Mouse (Mus musculus) heart, postnatal 0 days (tissue): ENCODE measurements around the gene Ift20.

Source experiments
- CTCF ChIP-seq: IDR thresholded peaks from 2 replicates; pipeline ENCODE4 v1.5.1; 2016; ENCODE audit warnings: antibody characterized with exemption, control low read depth, low read depth
- EP300 ChIP-seq: IDR thresholded peaks from 2 replicates; pipeline ENCODE4 v1.6.1; 2016; ENCODE audit warnings: antibody characterized with exemption, low read depth

DNA sequence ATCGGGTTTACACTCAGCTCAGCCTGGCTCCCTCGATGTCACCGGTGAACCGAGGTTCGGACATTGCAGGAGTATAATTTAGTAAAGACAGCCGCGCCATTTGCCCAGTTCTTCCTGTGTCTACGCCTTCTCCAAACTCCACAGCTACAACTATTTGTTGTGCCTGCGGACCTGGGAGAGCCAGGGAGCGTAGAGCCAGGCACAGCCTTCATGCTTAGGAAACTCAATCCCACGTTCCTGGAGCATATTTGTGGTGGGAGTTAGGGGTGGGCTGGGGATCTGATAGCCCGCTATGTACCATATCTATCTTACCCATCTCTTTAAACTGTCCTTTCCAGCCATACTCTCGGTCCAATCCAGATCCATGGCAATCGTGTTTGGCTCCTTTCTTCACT is 526 bp downstream of the Ift20 start:
- TF ChIP-seq CTCF = no peak
- no peak for TF ChIP-seq EP300
